Comparison of ENCODE assay signal across 27 mouse cellular contexts in genomic region chr1:135481656-135482055, GRCm38 (mm10). TPM values are rescaled to one million over a fixed set of nuclear protein-coding genes. Genes with fewer than 3 reads are reported as not detected.
A peak's percentile ranks its signal among the peaks of the same experiment; 100 is the strongest.
DNase-seq lines count a peak whose midpoint lies in the region; ATAC-seq lines count a peak whose summit lies in the region.
"Had no signal": no experiment of that assay in that cellular context is flagged by ENCODE, and none has a peak within 500 bp of the region (broad histone marks: within the 10 kb centered on the region; RNA-seq: fewer than 3 reads in every experiment).

No protein-coding gene starts in this region.

- intact Hi-C loops in heart, postnatal 25 days (cut with DNase I): no loop called here

- DNase-seq in heart, adult 11 months: peak; percentile 97
- no peak for DNase-seq in heart, adult 8-10 months (ENCODE audit: low spot score)
- DNase-seq in heart, postnatal 25 days (ENCODE audit: low spot score): peak; percentile 55
- DNase-seq in right cerebral cortex, adult 18-20 months: peak; percentile 42
- DNase-seq in right cerebral cortex, postnatal 14 days: no peak
- DNase-seq: adrenal gland, postnatal 25 days; B cell, adult 2 months; cerebellum, adult 8-10 months; cerebellum, postnatal 25 days; forebrain, postnatal 0 days; kidney, adult 8-10 months; kidney, postnatal 10 days; liver, embryonic 13.5 days; lung, adult 18-20 months; lung, postnatal 4 days had no signal

- no peak overlapping the region for H3K4me3 ChIP-seq in heart, embryonic 12.5 days
- H3K4me3 ChIP-seq: embryonic facial prominence, embryonic 10.5 days; embryonic facial prominence, embryonic 15.5 days; forebrain, embryonic 12.5 days; limb, embryonic 10.5 days; limb, embryonic 15.5 days; liver, embryonic 13.5 days; megakaryocyte, embryonic 14.5 days; midbrain, embryonic 12.5 days; myocyte; neural tube, embryonic 12.5 days had no signal

- 73% methylated on average over 9 of the region's 9 CpGs for WGBS in heart, embryonic 12.5 days

- H3K4me2 ChIP-seq in heart, embryonic 12.5 days: no peak overlapping the region
- H3K4me2 ChIP-seq: embryonic facial prominence, embryonic 15.5 days; forebrain, embryonic 12.5 days; limb, embryonic 15.5 days; liver, embryonic 13.5 days; midbrain, embryonic 12.5 days; neural tube, embryonic 12.5 days had no signal

- peaks cover 31% of the 10 kb centered on the region for H3K36me3 ChIP-seq in heart, embryonic 12.5 days
- H3K36me3 ChIP-seq: embryonic facial prominence, embryonic 15.5 days; limb, embryonic 15.5 days; liver, embryonic 13.5 days had no signal

- H3K27ac ChIP-seq in heart, embryonic 12.5 days (ENCODE audit: poor library complexity, severe bottlenecking): no peak overlapping the region
- H3K27ac ChIP-seq: embryonic facial prominence, embryonic 10.5 days; embryonic facial prominence, embryonic 15.5 days; forebrain, embryonic 12.5 days; limb, embryonic 10.5 days; limb, embryonic 15.5 days; liver, embryonic 13.5 days; midbrain, embryonic 12.5 days; neural tube, embryonic 12.5 days had no signal

- peaks cover 49% of the 10 kb centered on the region for H3K4me1 ChIP-seq in heart, embryonic 12.5 days (replicated peaks)
- H3K4me1 ChIP-seq: forebrain, embryonic 12.5 days; limb, embryonic 15.5 days; liver, embryonic 13.5 days; midbrain, embryonic 12.5 days; neural tube, embryonic 12.5 days had no signal

- no peaks in the 10 kb centered on the region for H3K27me3 ChIP-seq in heart, embryonic 12.5 days (replicated peaks)
- H3K27me3 ChIP-seq: embryonic facial prominence, embryonic 15.5 days; forebrain, embryonic 12.5 days; limb, embryonic 15.5 days; liver, embryonic 13.5 days; megakaryocyte, embryonic 14.5 days; midbrain, embryonic 12.5 days; neural tube, embryonic 12.5 days had no signal

- H3K9me3 ChIP-seq in heart, embryonic 12.5 days (replicated peaks): peaks cover 4% of the 10 kb centered on the region
- H3K9me3 ChIP-seq: embryonic facial prominence, embryonic 10.5 days; embryonic facial prominence, embryonic 15.5 days; forebrain, embryonic 12.5 days; limb, embryonic 10.5 days; limb, embryonic 15.5 days; liver, embryonic 13.5 days; midbrain, embryonic 12.5 days; neural tube, embryonic 12.5 days had no signal

- no peak for ATAC-seq in heart, embryonic 12.5 days (ENCODE audit: insufficient number of reproducible peaks, low FRiP score)
- ATAC-seq: forebrain, postnatal 0 days; intestine, embryonic 16.5 days; lung, postnatal 0 days had no signal

- no peak overlapping the region for H3K9ac ChIP-seq in heart, embryonic 12.5 days
- H3K9ac ChIP-seq: embryonic facial prominence, embryonic 15.5 days; forebrain, embryonic 12.5 days; forebrain, postnatal 0 days; limb, embryonic 15.5 days; liver, embryonic 13.5 days; midbrain, embryonic 12.5 days; neural tube, embryonic 12.5 days had no signal

RNA-seq across cellular contexts. Expression of gene Ipo9, which starts 51.4 kb away (rescaled TPM):
- total RNA-seq in heart, adult 8-10 months (2022): 10 to 100 TPM; 27.1 to 34.0 (median 30.1) TPM
- total RNA-seq in heart, postnatal 25 days (2021): 10 to 100 TPM; 32.2 to 36.0 TPM
- 106 and 107 TPM in 2 replicates for polyA plus RNA-seq in heart, embryonic 12.5 days (2016; fragmentation: Nextera tagmentation; extraction: Ambion mirVana)

Comparison
In these comparisons a context has a peak if more than half of its experiments do, and no peak if none do; other contexts are left out.
1. DNase-seq: peak in heart, adult 11 months (single experiment), heart, postnatal 25 days (single experiment) and right cerebral cortex, adult 18-20 months (single experiment); none in heart, adult 8-10 months (single experiment) and right cerebral cortex, postnatal 14 days (single experiment).